Mouse (Mus musculus) kidney, embryonic 14.5 days (tissue): ENCODE results near the gene Igsf6. TPM values are rescaled to one million over a fixed set of nuclear protein-coding genes. Genes with fewer than 3 reads are reported as not detected.

ENCODE experiments used
- ATAC-seq: fragments of 200-750 bp; cut with Nextera tagmentation; 2 replicates; pipeline ENCODE4 v1.8.0; 2017; ENCODE audit warnings: moderate number of reproducible peaks, mild to moderate bottlenecking, moderate TSS enrichment, moderate library complexity; ENCODE audit not compliant: low FRiP score, low TSS enrichment
- H3K27ac ChIP-seq: fragments of 300-500 bp; sonication (generic); 2 replicates; pipeline ENCODE4 v1.5.1; 2014; ENCODE audit warnings: low read depth, mild to moderate bottlenecking, low read length, moderate library complexity, mixed read lengths
- H3K27me3 ChIP-seq: fragments of 300-500 bp; sonication (generic); 2 replicates; pipeline ENCODE4 v1.6.1; 2014; ENCODE audit warnings: mild to moderate bottlenecking, low read length; ENCODE audit not compliant: control insufficient read depth, insufficient read depth
- H3K36me3 ChIP-seq: fragments of 300-500 bp; sonication (generic); 2 replicates; pipeline ENCODE4 v1.6.1; 2014; ENCODE audit warnings: low read length, mixed read lengths; ENCODE audit not compliant: control insufficient read depth, insufficient read depth
- H3K4me1 ChIP-seq: fragments of 300-500 bp; sonication (generic); 2 replicates; pipeline ENCODE4 v1.6.1; 2014; ENCODE audit warnings: low read length, mixed read lengths; ENCODE audit not compliant: control insufficient read depth, insufficient read depth
- H3K4me2 ChIP-seq: fragments of 300-500 bp; sonication (generic); replicated peaks from 2 replicates; pipeline ENCODE4 v1.6.1; 2014; ENCODE audit warnings: low read depth, mild to moderate bottlenecking, low read length
- H3K4me3 ChIP-seq: fragments of 300-500 bp; sonication (generic); 2 replicates; pipeline ENCODE4 v1.5.1; 2014; ENCODE audit warnings: mild to moderate bottlenecking, low read length
- H3K9ac ChIP-seq: fragments of 300-500 bp; sonication (generic); 2 replicates; pipeline ENCODE4 v1.6.1; 2014; ENCODE audit warnings: low read depth, mild to moderate bottlenecking, low read length, moderate library complexity
- H3K9me3 ChIP-seq: fragments of 300-500 bp; sonication (generic); 2 replicates; pipeline ENCODE4 v1.6.1; 2016; ENCODE audit warnings: low read length; ENCODE audit not compliant: control insufficient read depth
- WGBS: fragments of 180-500 bp; shearing (Covaris S2); extraction: QIAGEN DNeasy Blood & Tissue Kit; methylation state at CpG from one replicate; pipeline ENCODE4 v1.1.7; 2014; 5-methylcytosine and 5-hydroxymethylcytosine counted together
- polyA plus RNA-seq: library from polyadenylated mRNA; unstranded; fragments of >200 nt; fragmentation: Nextera tagmentation; extraction: Ambion mirVana; gene quantifications from 2 replicates; pipeline ENCODE4 v1.2.1, GENCODE M21; 2014

Igsf6 gene
- polyA plus RNA-seq, 1 experiment from 2014 or later, result 1.7 TPM

DNA sequence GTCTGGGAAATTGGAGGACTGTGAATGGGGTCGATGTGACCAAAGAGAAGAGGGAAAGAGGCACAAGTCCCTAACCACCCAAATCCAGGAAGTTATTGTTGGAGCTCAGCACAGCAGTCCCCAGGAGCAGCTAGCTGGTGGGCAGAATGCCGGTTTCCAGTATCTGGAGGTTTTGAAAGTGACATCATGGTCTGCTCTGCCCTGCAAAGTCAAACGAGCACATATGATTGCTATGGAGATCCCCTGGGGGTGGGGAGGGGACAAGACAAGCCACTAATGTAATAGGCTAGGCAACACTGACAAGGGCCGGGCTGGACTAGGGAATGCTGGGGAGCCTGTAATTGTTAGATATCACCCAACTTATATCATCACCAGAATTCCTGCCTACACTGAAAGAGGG lies 11.1 kb upstream of the Igsf6 start:
- H3K4me1 ChIP-seq, result no peaks in the 10 kb centered on the region
- no peaks in the 10 kb centered on the region for H3K27me3 ChIP-seq
- H3K9ac ChIP-seq, result no peak overlapping the region
- 26% methylated on average over 4 of the region's 4 CpGs for WGBS
- no peaks in the 10 kb centered on the region for H3K9me3 ChIP-seq
- H3K36me3 ChIP-seq, result no peaks in the 10 kb centered on the region
- H3K4me2 ChIP-seq, result no peak overlapping the region
- no peak overlapping the region for H3K4me3 ChIP-seq
- H3K27ac ChIP-seq, result no peak overlapping the region
- ATAC-seq, result no peak

DNA sequence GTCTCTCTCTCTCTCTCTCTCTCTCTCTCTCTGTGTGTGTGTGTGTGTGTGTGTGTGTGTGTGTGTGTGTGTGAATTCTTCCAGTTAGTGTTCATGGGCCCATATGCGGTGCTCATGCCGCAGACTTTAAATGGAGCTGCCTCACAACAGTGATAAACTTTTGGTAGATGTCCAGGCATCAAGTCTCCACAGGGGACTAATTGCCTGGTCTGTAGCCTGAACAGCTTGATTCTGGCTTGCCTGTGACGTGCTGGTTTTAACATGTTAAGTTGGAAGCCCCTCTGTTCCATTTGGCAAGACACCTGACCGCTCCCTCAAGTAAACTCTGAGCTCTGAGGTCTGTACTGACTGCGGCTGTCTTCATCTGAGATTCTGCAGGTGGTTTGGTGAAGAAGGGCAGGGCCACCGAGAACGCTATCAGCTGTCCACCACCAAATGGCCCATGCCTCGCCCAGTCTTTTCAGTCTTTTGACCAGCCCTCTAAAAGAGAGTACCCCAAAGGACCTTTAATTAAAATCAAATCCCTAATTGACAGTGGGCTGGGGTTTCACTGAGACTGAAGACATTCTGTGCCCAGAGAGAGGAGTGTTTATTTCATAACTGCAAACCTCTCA lies 10.6 kb upstream of the Igsf6 start:
- no peaks in the 10 kb centered on the region for H3K36me3 ChIP-seq
- no peak for ATAC-seq
- H3K4me2 ChIP-seq, result no peak overlapping the region
- no peaks in the 10 kb centered on the region for H3K9me3 ChIP-seq
- H3K27ac ChIP-seq, result no peak overlapping the region
- H3K4me3 ChIP-seq, result no peak overlapping the region
- WGBS, result 68% methylated on average over 8 of the region's 8 CpGs
- no peaks in the 10 kb centered on the region for H3K4me1 ChIP-seq
- no peaks in the 10 kb centered on the region for H3K27me3 ChIP-seq
- H3K9ac ChIP-seq, result no peak overlapping the region

DNA sequence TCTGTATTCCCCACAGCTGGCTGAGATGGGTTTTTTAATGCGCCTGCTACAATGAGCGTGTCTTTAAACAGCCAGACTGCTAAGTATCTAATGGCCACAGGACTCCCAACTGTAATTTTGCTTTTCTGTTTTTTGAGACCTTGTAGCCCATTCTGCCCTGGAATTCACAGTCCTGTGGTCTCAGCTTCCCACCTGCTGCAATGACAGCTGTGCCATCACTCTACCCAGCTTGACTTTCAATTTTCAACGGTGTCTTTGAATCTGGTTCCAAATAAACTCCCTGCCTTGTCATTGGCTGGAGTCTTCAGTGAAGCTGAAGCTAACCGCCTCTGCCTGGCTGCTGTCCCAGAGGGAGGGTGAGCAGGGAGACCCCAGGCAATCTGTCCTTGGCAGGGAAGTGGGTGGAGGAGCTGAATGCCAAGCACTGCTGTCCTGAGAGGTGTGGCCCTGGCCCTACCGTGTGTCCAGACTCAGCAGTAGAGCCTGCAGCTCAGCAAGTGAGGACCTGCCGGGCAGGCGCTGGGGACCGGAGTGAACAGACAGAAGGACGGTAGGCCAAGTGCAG lies 8.7 kb upstream of the Igsf6 start:
- H3K4me1 ChIP-seq, result no peaks in the 10 kb centered on the region
- H3K36me3 ChIP-seq, result peaks cover 8% of the 10 kb centered on the region; the same call in 1 of the 2 replicates
- H3K27ac ChIP-seq, result no peak overlapping the region
- H3K9ac ChIP-seq, result no peak overlapping the region
- H3K9me3 ChIP-seq, result no peaks in the 10 kb centered on the region
- H3K27me3 ChIP-seq, result no peaks in the 10 kb centered on the region
- 81% methylated on average over 9 of the region's 9 CpGs for WGBS
- H3K4me3 ChIP-seq, result no peak overlapping the region
- no peak overlapping the region for H3K4me2 ChIP-seq
- no peak for ATAC-seq

DNA sequence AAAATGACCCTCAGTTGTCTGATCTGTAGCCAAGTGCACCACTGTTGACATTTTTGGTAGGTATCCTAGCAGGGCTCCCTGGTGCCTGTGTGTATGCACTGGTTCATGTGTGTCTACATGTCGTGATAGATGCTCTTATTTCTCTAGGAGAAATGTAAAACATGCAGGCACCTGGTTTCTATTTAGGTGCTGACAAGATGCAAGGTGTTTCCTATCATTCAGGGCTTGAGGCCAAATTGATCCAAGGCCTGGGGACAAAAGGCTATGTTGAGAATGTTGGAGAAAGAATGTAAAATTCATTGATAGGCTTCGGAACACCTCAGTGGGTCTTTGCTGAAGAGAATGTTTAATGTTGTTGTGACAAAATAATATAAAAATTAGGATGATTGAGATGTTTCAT lies 7.4 kb upstream of the Igsf6 start:
- Histone ChIP-seq H3K4me1 (no peaks in the 10 kb centered on the region), H3K9ac (no peak overlapping the region), H3K4me2 (no peak overlapping the region), H3K27ac (no peak overlapping the region), H3K9me3 (no peaks in the 10 kb centered on the region), H3K36me3 (peaks cover 18% of the 10 kb centered on the region; the same call in 1 of the 2 replicates), H3K4me3 (no peak overlapping the region), H3K27me3 (no peaks in the 10 kb centered on the region)
- WGBS, result 85% methylated on average over 2 of the region's 2 CpGs
- no peak for ATAC-seq

DNA sequence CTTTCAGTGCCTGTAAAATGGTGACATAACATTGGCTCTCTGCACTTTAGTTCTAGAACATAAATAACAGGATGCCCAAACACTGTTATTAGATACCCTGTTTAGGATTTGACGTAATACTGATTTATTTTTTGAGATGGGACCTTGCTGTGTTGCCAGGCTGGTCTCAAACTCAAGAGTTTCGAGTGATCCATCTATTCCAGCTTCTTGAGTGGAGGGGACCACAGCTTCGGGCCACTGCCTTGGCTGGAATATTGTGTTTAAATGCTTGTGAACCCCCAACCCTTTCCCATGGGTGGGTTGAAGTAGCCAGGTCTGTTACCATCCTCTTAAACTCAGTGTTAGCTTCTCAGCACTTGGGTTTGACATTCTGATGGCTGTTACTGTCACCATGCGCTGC lies 7.0 kb upstream of the Igsf6 start, which contains the start of gene Otoa:
Otoa (plus strand) TSS at position 301 of the 400 bp plus-strand sequence.
- no peak for ATAC-seq
- H3K27me3 ChIP-seq, result no peaks in the 10 kb centered on the region
- H3K9ac ChIP-seq, result no peak within 1 kb of the TSS
- no peak within 1 kb of the TSS for H3K4me2 ChIP-seq
- 90% methylated on average over 4 of the region's 4 CpGs for WGBS
- no peak within 1 kb of the TSS for H3K4me3 ChIP-seq
- no peak within 1 kb of the TSS for H3K27ac ChIP-seq
- H3K9me3 ChIP-seq, result no peaks in the 10 kb centered on the region
- H3K4me1 ChIP-seq, result no peaks in the 10 kb centered on the region
- peaks cover 23% of the 10 kb centered on the region; the same call in 1 of the 2 replicates for H3K36me3 ChIP-seq

DNA sequence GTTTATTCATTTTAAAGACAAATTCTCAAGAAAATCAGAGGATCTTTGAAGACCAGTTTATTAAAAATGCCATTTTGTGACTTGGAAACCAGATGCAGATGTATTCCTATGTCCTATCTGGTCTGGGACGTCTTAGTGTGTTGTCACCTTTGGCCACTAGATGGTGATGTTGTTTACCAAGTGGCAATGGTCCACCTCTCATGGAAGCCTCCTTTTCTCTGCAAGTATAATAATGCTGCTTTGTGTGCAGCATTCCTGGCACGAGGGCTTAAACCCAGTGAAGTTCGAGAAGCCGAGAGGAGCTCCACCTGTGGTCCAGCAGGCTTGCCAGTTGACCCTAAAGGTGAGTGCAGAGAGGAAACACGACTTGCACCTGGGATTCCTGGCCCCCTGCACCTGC lies 3.5 kb upstream of the Igsf6 start:
- Histone ChIP-seq H3K27me3 (no peaks in the 10 kb centered on the region), H3K4me3 (no peak overlapping the region), H3K4me2 (no peak overlapping the region), H3K36me3 (peaks cover 32% of the 10 kb centered on the region), H3K9ac (no peak overlapping the region), H3K9me3 (no peaks in the 10 kb centered on the region), H3K27ac (no peak overlapping the region), H3K4me1 (peaks cover 5% of the 10 kb centered on the region; the same call in 1 of the 2 replicates)
- WGBS, result 26% methylated on average over 5 of the region's 5 CpGs
- ATAC-seq, result peak; percentile 76

DNA sequence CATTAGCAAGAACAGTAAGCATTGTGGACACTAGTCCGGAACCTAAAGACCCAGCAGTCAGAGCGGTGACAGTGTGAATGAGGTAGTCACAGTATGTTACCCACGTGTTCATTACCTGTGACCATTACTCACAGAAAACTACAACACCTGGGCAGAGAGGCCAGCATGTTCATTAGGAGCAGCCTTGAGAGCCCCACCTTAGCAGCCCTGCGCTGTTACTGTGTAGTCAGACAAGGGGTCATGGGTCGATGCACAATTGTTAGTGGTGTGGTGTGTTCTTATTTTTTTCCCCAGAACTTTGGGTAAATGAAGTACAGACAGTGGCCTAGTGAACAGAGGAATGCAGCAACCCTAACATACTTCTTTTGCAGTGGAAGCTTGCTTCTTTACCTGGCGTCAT lies 2.9 kb upstream of the Igsf6 start:
- 90% methylated on average over 6 of the region's 6 CpGs for WGBS
- peaks cover 32% of the 10 kb centered on the region for H3K36me3 ChIP-seq
- no peak overlapping the region for H3K4me2 ChIP-seq
- H3K27ac ChIP-seq, result no peak overlapping the region
- no peaks in the 10 kb centered on the region for H3K27me3 ChIP-seq
- H3K4me3 ChIP-seq, result no peak overlapping the region
- H3K9ac ChIP-seq, result no peak overlapping the region
- peaks cover 5% of the 10 kb centered on the region; the same call in 1 of the 2 replicates for H3K4me1 ChIP-seq
- peak; percentile 28; the same call in 1 of the 2 replicates for ATAC-seq
- H3K9me3 ChIP-seq, result no peaks in the 10 kb centered on the region

DNA sequence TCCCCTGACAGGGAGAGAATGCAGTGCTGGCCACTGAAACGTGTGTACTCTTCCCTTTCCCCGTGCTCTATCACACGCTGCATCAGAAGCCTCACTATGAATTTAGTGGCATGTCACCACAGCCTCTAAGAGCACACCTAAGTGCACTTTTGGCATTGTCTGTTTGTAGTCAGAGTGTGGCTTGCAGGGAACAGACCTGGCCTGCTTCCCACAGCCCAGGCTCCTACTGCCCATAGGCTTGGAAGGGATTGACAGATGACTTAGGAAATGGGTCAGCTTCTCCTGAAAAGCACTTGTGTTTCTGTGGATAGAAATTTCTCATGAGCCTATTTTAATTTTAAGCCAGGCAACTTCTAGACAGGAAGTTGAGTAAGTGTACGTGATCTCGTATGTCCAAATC lies 1.0 kb upstream of the Igsf6 start:
- Histone ChIP-seq H3K4me2 (no peak overlapping the region), H3K4me1 (peaks cover 5% of the 10 kb centered on the region; the same call in 1 of the 2 replicates), H3K36me3 (peaks cover 46% of the 10 kb centered on the region), H3K27me3 (no peaks in the 10 kb centered on the region), H3K9me3 (no peaks in the 10 kb centered on the region), H3K27ac (no peak overlapping the region), H3K9ac (no peak overlapping the region), H3K4me3 (no peak overlapping the region)
- ATAC-seq, result no peak
- WGBS, result 87% methylated on average over 5 of the region's 5 CpGs

DNA sequence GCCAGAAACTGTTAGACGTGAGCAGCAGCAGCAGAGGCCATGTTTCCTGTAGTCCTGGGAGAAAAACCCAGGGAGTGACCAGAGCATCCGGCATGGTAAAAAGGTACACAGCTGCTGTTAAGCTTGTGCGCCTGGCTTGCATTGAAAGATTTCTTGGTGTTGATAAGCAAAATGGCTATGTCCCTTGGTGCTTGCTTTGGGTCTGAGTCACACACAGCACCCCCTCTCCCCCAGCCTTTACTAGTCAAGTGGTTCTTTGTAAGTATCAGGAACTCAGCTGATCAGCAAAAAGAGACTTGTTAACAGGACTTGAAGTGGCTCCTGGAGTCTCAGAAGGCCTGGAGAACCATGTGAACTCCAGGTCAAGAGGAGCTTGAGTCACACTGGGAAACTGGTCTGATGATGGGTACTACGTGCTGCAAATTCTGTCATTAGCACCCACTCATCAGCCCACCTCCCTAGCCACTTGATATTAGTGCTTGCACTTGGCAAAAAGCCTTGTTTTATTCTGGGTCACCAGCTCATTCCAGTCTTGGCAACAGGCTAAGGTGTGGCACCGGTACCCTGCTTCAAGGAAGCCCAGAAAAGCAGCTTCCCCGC lies 529 bp upstream of the Igsf6 start:
- no peak for ATAC-seq
- H3K4me3 ChIP-seq, result no peak overlapping the region

More for the DNA sequence above, 529 bp upstream of the Igsf6 start:
- H3K4me2 ChIP-seq, result no peak overlapping the region
- H3K27me3 ChIP-seq, result no peaks in the 10 kb centered on the region
- 71% methylated on average over 6 of the region's 6 CpGs for WGBS
- H3K27ac ChIP-seq, result peak overlapping the region; percentile 26; the same call in 1 of the 2 replicates
- peaks cover 51% of the 10 kb centered on the region for H3K36me3 ChIP-seq
- peaks cover 5% of the 10 kb centered on the region; the same call in 1 of the 2 replicates for H3K4me1 ChIP-seq
- H3K9me3 ChIP-seq, result no peaks in the 10 kb centered on the region
- no peak overlapping the region for H3K9ac ChIP-seq
